Mouse (Mus musculus) myocyte (in vitro differentiated cells): ENCODE results near the gene Srarp. TPM values are rescaled to one million over a fixed set of nuclear protein-coding genes. Genes with fewer than 3 reads are reported as not detected.

Source experiments
- H3K27me3 ChIP-seq: one replicate; pipeline ENCODE4 v1.6.1; 2011; ENCODE audit not compliant: control insufficient read depth, insufficient read depth, insufficient read length
- H3K36me3 ChIP-seq: one replicate; pipeline ENCODE4 v1.6.1; 2011; ENCODE audit not compliant: control insufficient read depth, insufficient read depth
- H3K4me2 ChIP-seq: one replicate; pipeline ENCODE4 v1.6.1; 2011; ENCODE audit warnings: low read depth, control low read depth
- H3K4me3 ChIP-seq: one replicate; pipeline ENCODE4 v1.5.1; 2011; ENCODE audit warnings: mild to moderate bottlenecking, control low read depth, moderate library complexity
- H3K79me2 ChIP-seq: one replicate; pipeline ENCODE4 v1.6.1; 2011; ENCODE audit not compliant: control insufficient read depth, insufficient read depth
- H3ac ChIP-seq: one replicate; pipeline ENCODE4 v1.6.1; 2011; ENCODE audit not compliant: control insufficient read depth, insufficient read length
- CEBPB ChIP-seq: IDR thresholded peaks from 2 replicates; pipeline ENCODE4 v1.6.1; 2011; ENCODE audit warnings: mild to moderate bottlenecking, moderate library complexity; ENCODE audit not compliant: poor library complexity, insufficient read depth, severe bottlenecking
- E2F4 ChIP-seq: IDR thresholded peaks from one replicate; pipeline ENCODE4 v1.6.1; 2011; ENCODE audit warnings: mild to moderate bottlenecking, control low read depth, moderate library complexity; ENCODE audit not compliant: insufficient read depth
- MAX ChIP-seq: IDR thresholded peaks from one replicate; pipeline ENCODE4 v1.6.1; 2011; ENCODE audit warnings: low read depth, mild to moderate bottlenecking, control low read depth
- MYOD1 ChIP-seq, 3 experiments: IDR thresholded peaks; one replicate each; pipeline ENCODE4 v1.6.1; 2011; ENCODE audit warnings: control low read depth in 2 of 3, low read depth in 2 of 3, mild to moderate bottlenecking in 2 of 3, moderate library complexity in 1 of 3; ENCODE audit not compliant: insufficient read length in 2 of 3, control insufficient read depth in 1 of 3
- MYOG ChIP-seq, 3 experiments: IDR thresholded peaks; one replicate each; pipeline ENCODE4 v1.6.1; 2011; ENCODE audit warnings: control low read depth in 2 of 3, low read depth in 2 of 3, mild to moderate bottlenecking in 2 of 3; ENCODE audit not compliant: insufficient read length in 2 of 3, control insufficient read depth in 1 of 3, insufficient read depth in 1 of 3
- POLR2A ChIP-seq: IDR thresholded peaks from one replicate; pipeline ENCODE4 v1.6.1; 2011; ENCODE audit warnings: low read depth, mild to moderate bottlenecking, control low read depth, moderate library complexity; ENCODE audit not compliant: insufficient read length
- POLR2AphosphoS2 ChIP-seq: IDR thresholded peaks from one replicate; pipeline ENCODE4 v1.6.1; 2011; ENCODE audit warnings: low read depth, control low read depth; ENCODE audit not compliant: insufficient read length
- SRF ChIP-seq: IDR thresholded peaks from one replicate; pipeline ENCODE4 v1.6.1; 2011; ENCODE audit warnings: low read depth; ENCODE audit not compliant: control insufficient read depth, insufficient read length
- TCF12 ChIP-seq: IDR thresholded peaks from one replicate; pipeline ENCODE4 v1.6.1; 2011; ENCODE audit warnings: mild to moderate bottlenecking, control low read depth; ENCODE audit not compliant: poor library complexity, insufficient read depth, severe bottlenecking
- TCF3 ChIP-seq: IDR thresholded peaks from one replicate; pipeline ENCODE4 v1.6.1; 2011; ENCODE audit warnings: low read depth, control low read depth; ENCODE audit not compliant: insufficient read length
- USF1 ChIP-seq: IDR thresholded peaks from one replicate; pipeline ENCODE4 v1.6.1; 2011; ENCODE audit warnings: low read depth, mild to moderate bottlenecking, control low read depth, moderate library complexity
- polyA plus RNA-seq: library from polyadenylated mRNA; unstranded; fragments of >200 nt; fragmentation: generic; extraction: Trizol; gene quantifications from one replicate; pipeline ENCODE4 v1.2.1, GENCODE M21; 2012; ENCODE audit warnings: missing spikeins

Srarp gene
- polyA plus RNA-seq, 1 experiment: not detected

GRCm38 (mm10) chr4:141425484-141426479 lies 10.1 kb downstream of the Srarp start:
- Histone ChIP-seq H3K36me3 (no peaks in the 10 kb centered on the region), H3ac (peak overlapping the region; percentile 11), H3K79me2 (no peaks in the 10 kb centered on the region), H3K27me3 (no peaks in the 10 kb centered on the region), H3K4me3 (peak overlapping the region; percentile 28), H3K4me2 (peak overlapping the region; percentile 91)
- TF ChIP-seq POLR2AphosphoS2 (peak; percentile 56), E2F4 (no peak), SRF (no peak), CEBPB (no peak), POLR2A (peak; percentile 57), MYOD1 (IDR thresholded peaks at IDR 0.05; ENCODE audit: control insufficient read depth in 1 of 3, insufficient read length in 2 of 3, low read depth in 2 of 3) (peak in 1 of 3 experiments; percentile 60), MYOG (IDR thresholded peaks at IDR 0.05; ENCODE audit: control insufficient read depth in 1 of 3, insufficient read depth in 1 of 3, insufficient read length in 2 of 3, low read depth in 2 of 3) (peak in 1 of 3 experiments; percentile 58)

- no peak overlapping the region for H3ac ChIP-seq
- H3K79me2 ChIP-seq: no peaks in the 10 kb centered on the region
- no peaks in the 10 kb centered on the region for H3K27me3 ChIP-seq
- H3K4me2 ChIP-seq: peak overlapping the region; percentile 91
- no peaks in the 10 kb centered on the region for H3K36me3 ChIP-seq
- TF ChIP-seq MYOD1 (IDR thresholded peaks at IDR 0.05; ENCODE audit: control insufficient read depth in 1 of 3, insufficient read length in 2 of 3, low read depth in 2 of 3): peak in 1 of 3 experiments; percentile 26
- no peak for TF ChIP-seq MAX
- H3K4me3 ChIP-seq: no peak overlapping the region
Measured at GRCm38 (mm10) chr4:141423691-141424431, 12.0 kb downstream of the Srarp start.

- H3K4me2 ChIP-seq: peak overlapping the region; percentile 91
- TF ChIP-seq POLR2A (no peak), E2F4 (no peak), CEBPB (no peak), MYOG (IDR thresholded peaks at IDR 0.05; ENCODE audit: control insufficient read depth in 1 of 3, insufficient read depth in 1 of 3, insufficient read length in 2 of 3, low read depth in 2 of 3) (peak in 1 of 3 experiments; percentile 75), MAX (no peak), MYOD1 (IDR thresholded peaks at IDR 0.05; ENCODE audit: control insufficient read depth in 1 of 3, insufficient read length in 2 of 3, low read depth in 2 of 3) (peak in 1 of 3 experiments; percentile 75), USF1 (no peak), TCF3 (no peak), POLR2AphosphoS2 (no peak)
Measured at GRCm38 (mm10) chr4:141423288-141423687, 12.6 kb downstream of the Srarp start.

GRCm38 (mm10) chr4:141422841-141423240 lies 13.1 kb downstream of the Srarp start:
- H3K36me3 ChIP-seq: no peaks in the 10 kb centered on the region
- H3K27me3 ChIP-seq: no peaks in the 10 kb centered on the region
- H3K4me3 ChIP-seq: peak overlapping the region; percentile 8
- no peak overlapping the region for H3ac ChIP-seq
- peak in 1 of 3 experiments; percentile 5 for TF ChIP-seq MYOD1 (IDR thresholded peaks at IDR 0.05; ENCODE audit: control insufficient read depth in 1 of 3, insufficient read length in 2 of 3, low read depth in 2 of 3)
- peak; percentile 12 for TF ChIP-seq POLR2A
- no peak for TF ChIP-seq E2F4
- no peak for TF ChIP-seq TCF12
- no peaks in the 10 kb centered on the region for H3K79me2 ChIP-seq
- peak overlapping the region; percentile 91 for H3K4me2 ChIP-seq

More at GRCm38 (mm10) chr4:141423288-141423687, 12.6 kb downstream of the Srarp start:
- H3K4me3 ChIP-seq: no peak overlapping the region
- H3ac ChIP-seq: no peak overlapping the region
- no peaks in the 10 kb centered on the region for H3K27me3 ChIP-seq
- H3K36me3 ChIP-seq: no peaks in the 10 kb centered on the region
- no peaks in the 10 kb centered on the region for H3K79me2 ChIP-seq

GRCm38 (mm10) chr4:141421423-141421822 lies 14.5 kb downstream of the Srarp start:
- peak overlapping the region; percentile 48 for H3K4me2 ChIP-seq
- no peaks in the 10 kb centered on the region for H3K36me3 ChIP-seq
- no peaks in the 10 kb centered on the region for H3K27me3 ChIP-seq
- peak overlapping the region; percentile 8 for H3K4me3 ChIP-seq
- no peak overlapping the region for H3ac ChIP-seq
- TF ChIP-seq SRF (no peak), POLR2AphosphoS2 (peak; percentile 40), POLR2A (peak; percentile 43), USF1 (no peak), MYOD1 (IDR thresholded peaks at IDR 0.05; ENCODE audit: control insufficient read depth in 1 of 3, insufficient read length in 2 of 3, low read depth in 2 of 3) (peak in 2 of 3 experiments; percentile 33 to 76), MYOG (IDR thresholded peaks at IDR 0.05; ENCODE audit: control insufficient read depth in 1 of 3, insufficient read depth in 1 of 3, insufficient read length in 2 of 3, low read depth in 2 of 3) (peak in 1 of 3 experiments; percentile 11)
- no peaks in the 10 kb centered on the region for H3K79me2 ChIP-seq
